Mouse (Mus musculus): Measurements from ENCODE around the gene Sgip1.

DNA sequence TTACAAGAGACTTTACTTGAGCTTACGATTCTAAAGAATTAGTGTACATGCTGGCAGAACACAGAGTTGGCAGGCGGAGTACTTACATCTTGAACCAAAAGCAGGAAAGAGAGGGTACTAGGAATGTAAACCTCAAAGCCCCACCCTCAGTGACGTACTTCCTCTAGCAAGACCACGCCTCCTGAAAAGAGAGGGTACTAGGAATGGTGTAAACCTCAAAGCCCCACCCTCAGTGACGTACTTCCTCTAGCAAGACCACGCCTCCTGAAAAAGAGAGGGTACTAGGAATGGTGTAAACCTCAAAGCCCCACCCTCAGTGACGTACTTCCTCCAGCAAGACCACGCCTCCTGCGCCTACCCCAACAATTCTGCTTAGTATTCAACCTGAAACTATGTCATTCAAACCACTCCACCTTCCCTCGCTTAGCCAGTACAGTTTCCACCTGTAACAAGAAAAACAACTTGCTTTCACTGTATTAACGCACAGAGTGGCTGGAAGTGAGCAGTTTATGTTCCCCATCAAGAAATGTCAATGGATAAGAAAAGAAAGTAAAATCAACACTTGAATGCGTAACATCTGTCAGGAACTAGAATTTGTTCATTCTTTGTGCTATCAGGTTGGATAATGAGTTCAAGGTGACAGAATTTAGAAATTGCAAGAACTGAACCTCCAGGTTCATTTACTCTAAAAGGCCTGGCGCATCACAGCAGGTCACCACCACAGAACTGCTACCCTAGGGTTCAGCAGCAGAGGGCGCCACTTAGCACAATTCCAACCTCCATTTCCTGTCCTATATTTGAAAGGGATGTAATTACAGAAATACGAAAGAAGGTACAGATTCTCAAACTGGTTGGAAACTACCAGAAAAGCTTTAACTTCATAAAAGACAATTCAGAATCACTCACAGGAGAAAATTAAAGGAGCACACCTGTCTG lies 118.4 kb downstream of the Sgip1 start:
- TF ChIP-seq E2F4 (IDR thresholded peaks at IDR 0.05; ENCODE audit: insufficient read depth) (no peak), POLR2A (IDR thresholded peaks at IDR 0.05; ENCODE audit: insufficient read length, low read depth) (no peak), TCF12 (IDR thresholded peaks at IDR 0.05; ENCODE audit: insufficient read depth, poor library complexity, severe bottlenecking) (no peak), SRF (IDR thresholded peaks at IDR 0.05; ENCODE audit: control insufficient read depth, insufficient read length, low read depth) (no peak)

All from myocyte (in vitro differentiated cells).